Mouse (Mus musculus) cortical plate, adult 2 months (tissue): Measurements from ENCODE around the gene Shmt2.

Source experiments
- CTCF ChIP-seq: fragments of 200-500 bp; IDR thresholded peaks from 2 replicates; pipeline ENCODE4 v1.5.1; 2011; ENCODE audit warnings: mild to moderate bottlenecking, control low read depth, low read length; ENCODE audit not compliant: insufficient read depth; ENCODE audit errors: extremely low read depth
- POLR2A ChIP-seq: fragments of 200-500 bp; IDR thresholded peaks from 2 replicates; pipeline ENCODE4 v1.6.1; 2011; ENCODE audit warnings: mild to moderate bottlenecking, low read length, control low read depth; ENCODE audit not compliant: insufficient read depth; ENCODE audit errors: extremely low read depth

DNA sequence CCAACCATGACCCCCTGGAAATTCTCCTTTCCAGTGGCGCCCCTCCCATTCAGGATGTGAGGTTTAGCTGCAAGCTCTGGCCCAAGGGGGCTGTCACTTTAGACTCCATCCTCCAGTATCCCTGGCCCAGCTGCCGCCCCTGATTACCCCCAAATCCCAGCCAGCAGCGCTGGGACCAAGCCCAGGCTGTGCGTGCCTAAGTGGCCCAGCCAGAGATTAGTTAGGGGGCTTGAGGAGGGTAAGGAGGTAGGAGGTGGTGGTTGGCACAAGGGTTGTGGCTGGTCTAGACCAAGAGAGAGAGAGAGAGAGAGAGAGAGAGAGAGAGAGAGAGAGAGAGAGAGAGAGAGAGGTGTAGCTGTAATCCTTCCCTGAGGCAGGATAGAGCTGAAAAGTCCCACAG, 9.3 kb upstream of the Shmt2 start:
- no peak for TF ChIP-seq POLR2A
- no peak for TF ChIP-seq CTCF
